Mouse (Mus musculus) lung, postnatal 14 days (tissue): ENCODE results near the gene Ntn3.

Experiments
- DNase-seq: peaks from one replicate; pipeline ENCODE4 v3.0.0; 2021

Ntn3 gene

DNA sequence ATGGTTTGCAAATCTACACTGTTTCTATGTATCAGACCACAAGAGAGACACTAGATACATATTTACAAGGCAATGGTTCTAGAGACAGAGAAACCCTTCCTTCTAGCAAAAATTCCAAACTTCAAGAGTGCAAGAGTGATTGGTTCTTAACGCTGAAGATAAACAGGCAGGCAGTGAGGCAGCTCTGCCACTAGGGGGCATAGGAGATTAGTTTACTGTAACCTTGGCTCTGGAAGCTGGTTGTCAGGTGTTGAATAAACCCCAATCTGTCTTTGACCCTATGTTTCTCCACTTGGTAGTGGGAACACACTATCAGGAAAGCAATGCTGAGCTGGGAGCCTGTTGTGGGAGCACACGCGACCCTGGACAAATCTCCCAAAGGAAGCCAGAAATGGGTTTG lies 35.9 kb downstream of the Ntn3 start:
- DNase-seq, result peak; percentile 78

DNA sequence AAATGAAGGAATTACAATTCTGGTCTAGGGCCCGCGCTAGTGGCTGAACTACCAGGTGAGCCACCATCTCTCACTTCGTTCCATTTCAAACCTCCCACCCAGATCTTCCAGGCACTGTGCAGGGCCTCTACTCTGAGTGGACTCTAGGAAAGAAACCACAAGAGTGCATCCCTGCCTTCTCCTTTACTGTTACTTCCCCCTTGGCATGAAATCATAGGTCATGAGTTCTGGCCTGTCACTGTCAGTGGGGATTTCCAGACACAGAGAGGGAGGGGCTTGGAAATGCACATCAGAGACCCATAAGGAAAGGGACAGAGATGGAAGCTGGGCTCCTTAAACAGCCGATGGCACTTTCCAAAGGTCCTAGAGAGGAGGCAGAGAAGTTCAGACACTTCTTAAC lies 37.6 kb downstream of the Ntn3 start:
- DNase-seq, result no peak

DNA sequence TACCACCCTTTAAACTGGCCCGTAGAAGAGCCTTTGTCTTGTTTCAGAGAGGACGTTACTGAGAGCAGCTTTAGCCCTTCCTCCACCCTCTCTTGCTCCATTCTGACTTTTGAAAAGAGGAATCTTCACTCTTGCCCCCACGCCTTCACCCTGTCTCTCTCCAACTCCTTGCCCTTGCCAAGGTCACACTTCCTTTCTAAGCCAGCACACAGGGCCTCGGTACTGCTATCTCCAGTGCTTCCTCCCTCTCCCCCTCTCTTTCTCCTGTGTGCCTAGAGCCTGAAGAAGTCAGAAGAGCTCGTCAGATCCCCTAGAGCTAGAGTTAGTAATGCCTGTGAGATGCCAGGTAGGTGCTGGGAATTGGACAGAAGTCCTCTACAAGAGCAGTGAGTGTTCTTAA lies 38.6 kb downstream of the Ntn3 start:
- no peak for DNase-seq

DNA sequence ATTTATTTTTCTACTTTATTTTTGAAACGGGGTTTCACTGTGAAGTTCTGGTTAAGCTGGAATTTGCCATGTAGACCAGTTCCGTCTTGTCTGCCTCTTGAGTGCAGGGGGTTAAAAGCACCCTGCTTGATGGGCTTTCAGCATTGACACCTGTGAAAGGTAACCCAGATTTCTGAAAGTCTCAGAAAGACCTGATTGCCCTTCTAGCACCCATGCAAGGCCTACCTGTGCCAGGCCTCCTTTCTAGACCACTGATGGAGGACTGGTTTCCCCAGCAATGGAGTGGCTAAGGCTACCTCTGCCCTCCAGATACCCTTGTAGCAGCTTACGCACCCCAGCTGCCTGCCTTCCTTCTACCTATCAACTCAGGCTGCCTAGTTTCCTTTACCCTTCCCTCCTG lies 39.2 kb downstream of the Ntn3 start:
- no peak for DNase-seq

DNA sequence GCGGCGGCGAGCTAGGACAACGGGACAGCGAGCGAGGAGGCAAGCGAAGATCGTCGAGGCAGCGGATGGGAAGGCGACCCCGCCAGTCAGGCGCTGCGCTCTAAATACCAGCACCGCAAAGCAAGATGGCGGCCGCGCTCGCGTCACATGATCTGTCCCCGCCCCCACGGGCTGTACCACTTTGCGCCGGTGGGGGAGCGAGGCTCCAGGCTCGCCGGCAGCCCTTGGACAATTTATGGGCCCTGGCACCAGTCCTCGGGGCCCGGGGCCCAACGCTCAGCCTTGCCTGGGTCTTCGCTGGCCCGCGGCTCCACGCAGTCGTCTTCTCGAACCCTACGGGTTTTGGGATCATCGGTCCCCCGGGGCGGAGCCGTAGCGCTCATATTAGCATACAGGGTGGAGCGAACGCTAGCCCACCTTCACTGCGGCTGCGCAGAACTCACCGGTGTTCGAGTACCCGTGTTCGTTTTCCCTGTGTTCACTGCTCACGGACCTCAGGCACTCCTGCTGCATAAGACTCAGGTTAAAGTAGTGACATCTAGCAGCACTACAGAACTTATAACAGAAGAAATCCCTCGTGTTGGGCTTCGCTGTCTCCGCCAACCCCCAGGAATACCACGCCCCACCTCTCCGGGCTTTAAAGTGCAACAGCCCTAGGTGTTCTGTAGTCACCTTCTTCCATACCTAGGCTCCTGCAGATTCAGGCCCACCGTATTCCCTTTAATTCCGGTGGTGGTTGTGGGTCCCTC lies 39.8 kb downstream of the Ntn3 start, which contains the start of gene Atp6v0c:
Atp6v0c (minus strand) TSS at position 386 of the 749 bp plus-strand sequence.
- DNase-seq, result peak; percentile 96

DNA sequence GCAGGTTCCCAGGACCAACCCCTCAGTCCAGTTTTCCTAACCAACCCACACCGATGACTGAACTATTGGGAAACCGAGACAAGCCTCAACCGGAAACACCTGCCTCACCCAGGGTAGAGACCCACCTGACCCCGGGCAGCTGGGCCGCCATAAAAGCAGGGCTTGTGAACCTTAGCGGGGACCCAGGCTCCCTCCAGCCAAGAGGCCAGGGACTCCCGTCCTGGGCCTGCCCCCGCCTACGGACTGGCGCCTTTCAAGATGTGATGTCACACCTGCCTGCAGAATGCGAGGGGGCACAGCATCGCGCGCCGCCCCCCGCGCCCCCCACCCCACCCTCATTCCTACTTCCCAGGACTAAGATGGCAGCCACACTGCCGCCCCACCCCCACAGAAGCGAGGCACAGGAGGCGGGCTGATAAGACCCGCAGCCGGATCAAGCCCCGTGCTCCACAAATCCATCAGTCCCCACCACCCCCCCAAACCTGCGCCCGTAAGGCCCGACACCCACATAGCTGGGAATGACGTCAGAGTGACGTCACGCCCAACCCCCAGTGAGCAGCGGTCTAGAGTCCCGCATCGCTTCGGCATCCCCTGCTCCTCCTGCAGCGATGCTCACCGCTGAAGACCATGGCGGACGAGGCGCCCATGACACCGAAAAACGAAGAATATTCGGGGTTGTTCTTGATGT lies 40.6 kb downstream of the Ntn3 start:
- peak; percentile 64 for DNase-seq

DNA sequence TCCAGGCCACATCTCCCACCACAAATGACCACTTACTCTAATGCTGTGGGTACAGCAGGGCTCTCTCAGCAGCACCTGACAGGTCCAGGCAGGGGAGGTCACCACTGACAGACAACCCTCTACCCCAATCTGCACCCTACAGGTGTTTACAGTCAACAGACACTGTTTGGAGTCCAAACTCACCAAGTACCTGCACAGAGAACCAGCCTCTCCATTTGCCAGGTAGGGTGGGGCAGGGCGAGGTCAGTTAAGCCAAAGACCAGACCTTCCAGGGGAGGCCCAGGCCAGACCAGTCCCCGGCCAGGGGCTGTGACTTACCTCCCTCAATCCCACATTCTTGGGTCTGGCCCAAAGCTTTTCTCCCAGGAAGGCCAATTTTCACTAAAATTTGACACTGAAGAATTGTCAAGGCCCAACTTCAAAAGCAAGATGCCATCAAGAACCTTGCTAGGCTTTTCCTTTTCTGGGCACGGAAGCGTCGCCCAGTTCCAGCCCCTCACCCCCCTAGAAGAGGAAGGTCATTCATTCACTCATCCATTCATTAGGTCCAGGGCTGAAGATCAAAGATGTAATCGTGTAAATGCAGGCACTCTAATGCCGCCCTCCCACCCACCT lies 41.3 kb downstream of the Ntn3 start:
- no peak for DNase-seq

DNA sequence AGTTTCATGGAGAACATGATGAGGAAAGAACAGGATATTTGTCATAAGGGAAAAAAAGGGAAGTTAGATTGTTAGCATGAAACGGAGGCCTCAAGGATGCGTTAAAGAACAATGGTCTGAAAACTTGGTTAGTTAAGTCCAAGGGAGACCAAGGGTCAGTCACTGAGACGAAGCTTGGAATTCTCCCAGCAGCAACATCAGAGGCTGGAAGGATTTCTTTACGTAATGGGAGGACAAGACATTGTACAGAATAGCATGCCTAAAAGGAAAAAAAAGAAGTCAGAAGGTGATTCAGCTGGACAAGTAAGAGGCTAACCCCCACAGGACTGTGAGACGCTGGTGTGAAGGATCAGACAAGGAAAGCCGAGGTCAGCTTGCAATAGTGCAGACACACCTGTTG lies 42.2 kb downstream of the Ntn3 start:
- no peak for DNase-seq

DNA sequence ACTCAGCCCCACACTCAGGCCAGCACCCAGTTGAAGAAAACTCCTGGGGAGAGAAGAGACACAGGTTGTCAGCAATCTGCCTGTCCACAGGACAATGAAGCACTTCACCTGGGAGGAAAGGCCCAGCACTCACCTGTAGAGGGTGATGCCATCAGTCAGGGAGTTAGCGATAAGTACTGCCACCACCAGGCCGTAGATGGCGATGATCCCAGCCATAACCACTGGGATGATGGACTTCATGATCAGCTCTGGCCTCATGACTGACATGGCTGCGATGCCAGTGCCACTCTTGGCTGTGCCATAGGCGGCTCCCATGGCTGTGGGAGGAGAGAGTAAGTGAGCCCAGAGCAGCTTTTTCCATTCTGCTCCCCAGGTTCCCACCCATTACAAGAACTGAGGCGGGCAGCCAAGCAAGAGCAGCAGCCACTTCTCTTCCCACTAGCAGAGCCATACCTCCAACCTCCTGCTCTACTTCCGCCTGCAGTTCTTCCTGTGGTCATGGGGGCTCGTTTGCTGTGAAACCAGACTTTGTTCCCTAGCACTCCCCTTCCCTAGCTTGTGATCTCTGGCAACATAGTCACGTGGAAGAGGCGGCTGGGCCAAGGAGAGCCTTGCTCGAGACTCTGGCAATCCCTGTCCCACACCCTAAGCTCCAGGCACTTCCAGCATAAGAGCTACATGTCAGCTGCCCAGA lies 44.6 kb downstream of the Ntn3 start:
- no peak for DNase-seq

DNA sequence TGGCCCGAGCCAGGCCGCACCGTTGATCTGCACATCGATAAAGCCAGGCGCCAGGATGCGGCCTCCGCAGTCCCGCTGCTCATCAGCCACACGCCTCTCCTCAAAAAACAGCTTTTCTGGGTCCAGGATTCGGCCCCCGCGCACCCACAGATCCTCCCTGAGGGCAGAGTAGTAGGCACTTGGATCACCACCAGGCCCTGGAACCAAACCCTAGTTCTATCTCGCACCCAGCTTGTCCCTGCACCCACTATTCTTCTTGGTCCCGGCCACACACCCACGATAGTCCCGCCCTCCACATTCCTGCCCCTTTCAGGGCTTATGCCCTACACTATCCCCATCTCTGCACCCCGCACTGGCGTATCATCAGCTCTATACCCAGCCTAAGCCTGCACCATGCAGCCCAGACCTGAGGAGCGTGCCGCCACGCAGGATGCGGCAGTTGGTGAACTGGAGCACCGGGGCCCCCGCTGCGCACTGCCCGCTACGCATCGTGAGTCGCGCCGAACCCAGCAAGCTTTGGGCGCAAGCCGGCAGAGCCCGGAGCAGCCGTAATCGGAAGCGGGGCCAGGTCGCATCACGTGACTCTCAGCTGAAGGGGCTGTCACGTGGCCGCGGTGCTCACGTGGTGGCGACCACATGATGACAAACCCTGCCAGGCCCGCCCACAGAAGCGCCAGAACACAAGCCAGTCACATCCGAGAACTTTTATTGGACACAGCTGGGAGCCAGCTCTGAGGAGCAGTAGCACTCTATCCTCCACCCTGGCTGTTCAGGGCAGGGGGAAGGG lies 46.0 kb downstream of the Ntn3 start, which contains the start of gene Amdhd2:
Amdhd2 (minus strand) TSS at position 591 of the 787 bp plus-strand sequence.
- DNase-seq, result peak; percentile 97

DNA sequence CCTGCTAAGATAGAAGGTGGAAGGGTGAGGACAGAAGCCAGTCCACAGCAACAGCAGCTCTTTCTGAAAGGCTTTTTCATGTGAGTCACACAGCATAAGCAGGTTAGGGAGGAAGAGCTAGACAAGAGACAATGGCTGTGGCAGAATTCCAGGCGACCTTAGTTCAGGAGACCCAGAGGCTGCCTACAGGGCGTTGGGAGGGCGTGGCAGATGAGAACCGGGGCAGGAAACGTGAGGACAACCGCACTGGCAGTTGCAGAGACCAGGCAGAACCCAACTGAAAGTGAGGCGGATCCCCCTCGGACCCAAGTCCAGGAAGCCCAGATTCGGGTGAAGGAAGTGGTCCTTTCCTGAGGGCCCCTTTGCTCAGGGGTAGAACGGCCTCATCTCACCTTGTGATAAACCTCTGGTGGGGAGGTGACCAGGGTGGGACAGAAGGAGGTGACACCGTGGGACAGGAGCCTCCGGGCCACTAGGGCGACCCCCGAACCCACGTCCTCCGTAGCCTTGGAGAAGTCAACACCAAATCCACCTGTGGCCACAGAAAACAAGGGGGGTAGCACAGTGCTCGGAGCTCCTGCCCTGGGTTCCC lies 46.7 kb downstream of the Ntn3 start:
- DNase-seq, result peak; percentile 43

DNA sequence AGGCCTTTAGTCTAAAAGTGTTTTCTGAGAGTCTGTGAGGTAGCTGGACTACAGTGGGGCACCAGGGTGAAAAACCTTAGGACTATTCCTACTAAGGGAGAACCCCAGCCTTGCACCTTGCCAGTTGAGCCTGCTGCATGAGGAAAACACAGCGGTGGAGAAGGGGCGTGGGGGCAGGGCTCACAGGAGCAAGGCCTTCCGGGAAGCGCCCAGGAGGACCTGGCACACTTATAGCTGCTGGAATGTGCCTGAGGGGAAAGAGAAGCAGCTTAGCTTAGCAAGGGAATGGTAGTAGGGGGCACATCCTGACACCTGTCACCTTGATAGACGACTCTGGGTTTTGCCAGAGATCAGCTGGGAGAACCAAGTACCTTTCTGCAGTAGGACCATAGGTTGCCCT lies 47.9 kb downstream of the Ntn3 start:
- DNase-seq, result no peak

DNA sequence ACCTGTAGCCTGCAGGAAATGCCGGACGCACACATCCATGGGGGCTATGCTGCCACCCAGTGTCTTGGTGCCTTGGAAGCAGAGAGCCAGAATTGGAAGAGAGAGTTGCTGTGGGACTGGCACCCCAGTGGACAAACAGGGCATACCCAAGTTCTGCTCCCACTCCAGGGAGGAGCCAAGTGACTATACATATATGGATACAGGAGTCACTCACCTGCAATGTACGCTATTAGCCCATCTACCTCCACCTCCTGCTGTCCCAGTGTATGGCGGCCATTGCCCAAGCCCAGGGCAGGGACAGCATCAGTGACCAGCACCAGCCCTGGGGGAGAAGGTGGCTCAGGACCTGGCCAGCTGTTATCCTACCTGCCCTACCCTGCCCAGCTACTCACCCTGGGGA lies 51.8 kb downstream of the Ntn3 start:
- DNase-seq, result no peak

DNA sequence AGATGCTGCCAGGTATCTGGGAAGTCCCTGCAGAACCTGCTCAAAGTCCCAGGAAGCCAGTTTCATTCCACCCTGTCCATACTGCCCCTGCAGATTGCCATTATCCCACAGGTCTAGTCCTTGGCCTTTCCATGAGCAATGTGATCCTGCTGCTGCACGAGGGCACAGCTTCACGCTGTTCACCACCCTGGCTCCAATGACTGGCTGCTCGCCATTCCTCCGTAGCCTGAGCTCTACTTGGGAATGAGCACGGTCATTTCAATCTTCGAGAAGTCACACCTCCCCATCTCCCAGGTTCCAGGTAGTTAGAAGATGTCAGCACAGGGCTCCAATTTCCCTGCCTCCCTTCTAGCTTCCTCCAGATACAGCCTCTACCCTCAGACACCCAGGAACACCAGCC lies 52.2 kb downstream of the Ntn3 start:
- DNase-seq, result no peak

DNA sequence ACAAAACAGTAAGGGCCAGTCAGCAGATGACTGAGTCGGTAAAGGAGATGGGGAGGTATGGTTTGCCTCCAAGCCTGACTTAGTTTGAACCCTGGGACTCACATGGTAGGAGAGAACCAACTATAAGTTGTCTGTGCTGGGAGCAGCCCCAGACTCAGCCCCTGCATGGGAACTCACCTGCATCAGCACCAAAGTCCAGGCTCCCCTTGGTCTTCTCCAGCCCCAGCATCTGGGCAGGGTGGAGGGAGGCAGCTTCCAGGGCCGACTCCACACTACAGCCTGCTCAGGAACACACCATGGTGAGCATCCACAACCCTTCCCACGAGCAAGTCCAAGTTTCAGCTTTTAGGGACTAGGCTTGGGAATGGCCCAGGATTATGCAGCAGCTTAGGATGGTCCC lies 52.9 kb downstream of the Ntn3 start:
- DNase-seq, result no peak

DNA sequence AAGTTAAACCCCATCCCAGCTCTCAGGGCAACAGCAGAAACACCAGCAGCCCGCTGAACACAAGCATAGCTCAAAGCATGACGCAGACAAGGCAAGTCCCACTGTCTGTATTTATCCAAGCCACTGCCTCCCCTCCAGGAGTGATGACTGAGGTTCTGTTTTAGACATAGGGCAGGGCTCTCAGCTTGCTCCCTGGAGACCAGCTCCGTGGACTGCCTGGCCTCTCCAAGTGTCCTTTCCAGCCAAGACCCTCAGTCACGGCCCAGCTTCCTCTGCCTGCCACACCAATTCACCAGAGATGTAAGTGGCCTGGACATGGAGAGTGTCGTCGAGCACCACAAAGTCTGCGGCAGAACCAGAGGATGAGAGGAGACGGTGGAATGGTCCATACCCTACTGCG lies 53.6 kb downstream of the Ntn3 start:
- no peak for DNase-seq

DNA sequence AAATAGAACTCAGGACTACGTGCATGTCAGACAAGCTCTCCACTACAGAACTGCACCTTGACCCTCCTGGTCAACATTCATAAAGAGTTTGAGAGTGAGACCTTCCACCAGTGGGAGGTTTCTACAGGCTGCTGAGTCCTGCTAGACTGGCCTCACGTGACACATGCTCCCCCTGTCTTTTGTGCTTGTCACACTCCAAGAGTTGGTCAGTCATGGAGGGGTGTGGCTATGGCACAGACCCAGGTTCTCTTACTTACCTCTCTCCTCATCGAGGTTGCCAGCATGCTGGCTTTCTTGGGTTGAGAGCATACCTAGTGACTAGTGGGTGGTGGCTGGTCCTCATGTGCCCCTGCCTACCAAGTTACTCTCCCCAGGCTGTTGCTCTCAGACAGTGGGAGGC lies 54.9 kb downstream of the Ntn3 start:
- peak; percentile 37 for DNase-seq
